Mouse (Mus musculus) retina, embryonic 14.5 days (tissue): ENCODE results near the gene Lrrc8e.

Source experiments
- DNase-seq: peaks from one replicate; pipeline ENCODE4 v3.0.0-alpha.2; 2015; ENCODE audit warnings: low spot score

Lrrc8e gene

GRCm38 (mm10) chr8:4226739-4227347 lies at the start of gene Lrrc8e:
TSS of gene Lrrc8e (plus strand) at chr8:4226827.
- DNase-seq: no peak

- DNase-seq: no peak
These were observed 43.2 kb upstream of the Lrrc8e start for GRCm38 (mm10) chr8:4183409-4183808.

- DNase-seq: no peak
These were observed 40.5 kb upstream of the Lrrc8e start for GRCm38 (mm10) chr8:4186151-4186550.

DNA sequence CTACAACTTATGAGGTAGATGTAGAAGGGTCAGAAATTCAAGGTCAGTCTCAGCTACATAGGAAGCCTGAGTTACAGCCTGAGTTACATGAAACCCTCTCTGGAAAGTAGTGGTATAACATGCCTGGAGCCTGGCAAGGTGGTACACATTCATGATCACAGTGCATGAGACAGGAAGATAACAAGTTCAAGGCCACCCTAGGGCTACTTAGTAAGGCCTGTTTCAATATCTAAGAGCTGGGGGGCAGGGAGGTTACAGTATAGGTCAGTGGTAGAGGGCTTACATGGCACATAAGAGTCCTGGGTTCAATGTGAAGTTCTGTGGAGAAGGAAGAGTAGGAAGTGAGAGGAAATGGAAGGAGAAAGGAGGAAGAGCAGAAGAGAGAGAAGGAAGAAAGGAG lies 38.0 kb upstream of the Lrrc8e start:
- no peak for DNase-seq

DNA sequence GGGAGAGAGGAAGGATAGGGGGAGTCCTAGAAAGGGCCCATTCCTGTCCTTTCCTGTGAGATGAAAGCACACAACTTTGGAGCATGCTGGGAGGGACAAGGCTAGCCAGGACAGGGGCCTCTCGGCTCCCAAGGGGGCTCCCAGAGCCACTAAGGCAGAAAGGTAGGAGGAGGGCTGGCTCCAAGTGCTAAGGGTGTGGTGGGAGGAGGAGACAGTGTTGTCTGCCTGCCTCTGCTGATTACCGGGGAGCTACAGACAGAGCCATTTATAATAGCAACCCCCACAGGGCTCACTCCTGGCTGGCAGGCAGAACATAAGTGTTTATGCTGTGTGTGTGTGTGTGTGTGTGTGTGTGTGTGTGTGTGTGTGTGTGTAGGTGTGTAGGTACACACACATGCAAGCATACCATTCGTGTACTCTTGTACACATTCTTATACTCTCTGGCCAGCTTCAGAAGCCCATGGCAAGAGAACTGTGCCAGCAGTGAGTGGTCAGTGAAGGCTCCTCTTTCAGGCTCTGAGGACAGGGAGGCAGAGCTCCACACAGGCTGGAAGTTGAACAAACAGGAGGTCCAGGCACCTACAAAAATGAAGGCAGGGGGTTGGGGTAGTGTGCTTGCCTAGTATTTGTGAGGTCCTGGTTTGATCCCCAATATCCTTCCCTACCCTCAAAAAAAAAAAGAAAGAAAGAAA lies 37.5 kb upstream of the Lrrc8e start:
- DNase-seq: no peak

DNA sequence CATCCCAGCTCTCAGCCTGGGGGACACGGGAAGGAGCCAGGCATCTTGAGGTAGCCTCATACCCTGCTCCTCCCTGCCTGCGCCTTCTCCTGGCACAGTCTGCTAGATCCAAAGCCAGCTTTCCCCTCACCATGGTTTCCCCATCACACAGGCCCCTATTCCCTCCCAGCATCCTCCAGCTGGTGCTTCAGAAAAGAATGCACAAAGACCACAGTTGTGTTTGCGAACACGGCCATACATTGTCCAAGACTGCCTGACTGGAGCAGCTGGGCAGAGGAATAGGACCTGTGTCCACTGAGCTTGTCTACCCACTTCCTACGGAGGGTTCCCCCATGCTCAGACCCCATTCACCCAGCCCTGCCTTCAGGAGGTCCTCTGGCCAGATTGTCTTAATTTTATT lies 34.3 kb upstream of the Lrrc8e start:
- no peak for DNase-seq

DNA sequence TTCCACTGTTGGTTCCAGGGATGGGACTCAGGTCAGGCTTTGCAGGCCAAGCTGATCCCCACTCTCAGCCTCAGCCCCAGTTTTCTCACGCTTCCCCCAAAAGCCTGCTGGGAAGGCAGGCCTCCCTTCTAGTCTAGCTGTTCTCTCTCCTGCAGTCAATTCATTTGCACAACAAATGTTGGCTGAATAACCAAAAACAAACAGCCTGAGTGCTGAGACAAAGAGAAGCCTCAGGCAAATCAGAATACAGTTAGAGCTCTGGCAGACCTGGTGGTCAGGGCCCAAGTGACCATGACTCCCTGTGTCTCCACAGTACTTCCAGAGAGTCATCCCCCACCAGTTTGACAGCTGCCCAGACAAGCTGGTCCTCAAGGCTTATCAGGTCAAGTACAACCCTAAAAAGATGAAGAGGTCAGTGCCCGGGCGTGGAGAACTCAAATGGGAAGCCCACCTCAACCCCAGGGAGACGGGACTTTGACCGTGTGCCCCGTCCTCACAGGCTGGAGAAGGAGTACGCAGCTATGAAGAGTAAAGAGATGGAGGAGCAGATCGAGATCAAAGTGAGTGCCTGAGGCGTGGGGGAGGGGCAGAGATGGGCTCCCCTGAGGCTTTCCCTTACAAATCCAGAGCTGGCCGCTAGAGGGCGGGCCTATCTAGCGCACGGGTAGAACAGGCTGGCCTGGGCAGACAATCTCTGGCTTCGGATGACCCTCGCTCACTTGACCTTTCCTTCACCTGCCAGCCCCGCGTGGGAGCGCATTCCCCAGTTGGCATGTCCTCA lies 33.6 kb upstream of the Lrrc8e start:
- DNase-seq: peak; percentile 94

- no peak for DNase-seq
These were observed 33.1 kb upstream of the Lrrc8e start for GRCm38 (mm10) chr8:4193588-4193894.

DNA sequence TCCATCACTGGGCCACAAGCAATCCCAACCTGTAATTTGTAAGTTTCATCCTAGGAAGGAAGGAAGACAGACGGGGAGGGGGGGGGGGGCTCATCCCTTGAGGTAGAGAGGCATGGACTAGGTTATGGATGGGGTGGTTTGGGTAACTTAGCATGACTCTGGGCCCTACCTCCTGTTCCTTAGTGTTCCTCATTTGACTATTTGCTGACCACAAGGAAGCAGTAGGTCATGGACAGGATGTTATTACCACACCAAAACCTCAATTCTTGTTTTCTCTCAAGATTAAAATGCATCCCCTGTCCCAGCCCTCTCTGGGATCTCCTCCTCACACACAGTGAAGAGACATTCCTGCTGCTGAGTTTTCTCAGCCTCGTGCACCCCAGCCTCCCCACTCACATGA lies 25.3 kb upstream of the Lrrc8e start:
- no peak for DNase-seq

DNA sequence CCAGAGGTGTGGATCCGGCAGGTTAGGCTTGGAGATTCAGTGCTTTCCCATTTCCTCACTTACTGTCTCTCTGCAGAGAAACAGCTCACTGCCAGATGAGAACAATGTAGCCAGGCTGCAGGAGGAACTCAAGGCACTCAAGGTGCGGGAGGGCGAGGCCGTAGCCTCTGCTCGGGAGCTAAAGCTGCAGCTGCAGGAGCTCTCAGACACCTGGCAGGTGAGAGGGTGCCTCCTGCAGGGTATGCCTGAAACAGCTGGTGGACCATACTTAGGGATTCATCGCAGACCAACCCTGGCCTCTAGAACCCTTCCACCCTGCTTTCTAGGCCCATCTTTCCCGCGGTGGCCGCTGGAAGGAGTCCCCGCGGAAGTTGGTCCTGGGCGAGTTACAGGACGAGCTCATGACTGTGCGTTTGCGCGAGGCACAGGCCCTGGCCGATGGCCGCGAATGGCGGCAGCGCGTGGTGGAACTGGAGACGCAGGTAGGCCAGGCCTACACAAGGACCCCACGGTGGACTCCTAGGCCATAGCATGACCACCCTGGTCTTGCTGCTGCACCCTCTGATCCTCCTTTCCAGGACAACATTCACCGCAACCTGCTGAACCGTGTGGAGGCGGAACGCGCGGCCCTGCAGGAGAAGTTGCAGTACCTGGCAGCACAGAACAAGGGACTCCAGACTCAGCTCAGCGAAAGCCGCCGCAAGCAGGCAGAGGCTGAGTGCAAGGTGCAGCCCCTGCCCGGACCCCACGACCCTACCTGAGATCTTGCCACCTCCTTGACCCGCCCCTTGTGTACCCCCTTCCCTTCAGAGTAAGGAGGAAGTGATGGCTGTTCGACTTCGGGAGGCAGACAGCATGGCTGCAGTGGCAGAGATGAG lies 21.1 kb upstream of the Lrrc8e start:
- DNase-seq: no peak

- peak; percentile 24 for DNase-seq
These were observed 20.2 kb upstream of the Lrrc8e start for GRCm38 (mm10) chr8:4206182-4207015.

DNA sequence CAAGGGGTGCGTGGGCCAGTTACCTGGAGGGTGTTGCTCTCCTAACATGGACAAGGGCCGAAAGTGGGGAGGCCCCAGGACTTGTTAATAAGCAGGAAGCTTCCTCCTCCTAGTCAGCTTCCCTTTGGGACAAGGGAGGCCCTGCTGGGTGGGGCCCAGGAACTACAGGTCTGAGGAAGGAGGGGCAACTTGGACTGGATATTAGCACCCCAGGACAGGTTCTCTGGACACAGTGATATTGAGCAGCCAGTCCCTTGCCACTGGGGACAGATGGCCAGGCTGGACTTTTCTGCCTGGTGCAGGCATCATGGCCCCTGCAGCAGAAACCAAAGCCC lies 19.6 kb upstream of the Lrrc8e start:
- no peak for DNase-seq

GRCm38 (mm10) chr8:4211097-4211496 lies 15.5 kb upstream of the Lrrc8e start:
- no peak for DNase-seq

DNA sequence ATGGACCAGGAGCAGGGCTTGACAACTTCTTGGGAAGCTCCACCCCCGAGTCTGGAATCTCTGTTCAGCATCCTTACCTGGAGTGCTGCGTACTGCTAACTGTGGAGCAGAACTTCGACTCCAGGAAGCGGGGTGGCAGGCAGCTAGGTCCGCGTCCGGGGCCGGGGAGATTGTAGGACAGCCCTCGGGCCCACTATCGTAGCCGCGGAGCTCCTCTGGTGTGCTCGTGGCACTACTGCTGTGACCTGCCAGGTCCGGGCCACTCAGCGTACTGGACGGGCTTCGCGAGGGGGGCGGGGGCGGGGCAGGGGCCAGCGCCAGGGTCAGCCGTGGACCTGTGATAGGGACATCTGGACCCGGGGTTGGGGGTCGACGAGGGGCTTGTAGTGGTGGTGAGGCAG lies 13.8 kb upstream of the Lrrc8e start:
- no peak for DNase-seq

GRCm38 (mm10) chr8:4213210-4214005 lies 13.2 kb upstream of the Lrrc8e start:
- DNase-seq: peak; percentile 59

- peak; percentile 63 for DNase-seq
These were observed 12.3 kb upstream of the Lrrc8e start for GRCm38 (mm10) chr8:4214006-4214980.

GRCm38 (mm10) chr8:4216296-4216695 lies 10.3 kb upstream of the Lrrc8e start:
- peak; percentile 17 for DNase-seq

DNA sequence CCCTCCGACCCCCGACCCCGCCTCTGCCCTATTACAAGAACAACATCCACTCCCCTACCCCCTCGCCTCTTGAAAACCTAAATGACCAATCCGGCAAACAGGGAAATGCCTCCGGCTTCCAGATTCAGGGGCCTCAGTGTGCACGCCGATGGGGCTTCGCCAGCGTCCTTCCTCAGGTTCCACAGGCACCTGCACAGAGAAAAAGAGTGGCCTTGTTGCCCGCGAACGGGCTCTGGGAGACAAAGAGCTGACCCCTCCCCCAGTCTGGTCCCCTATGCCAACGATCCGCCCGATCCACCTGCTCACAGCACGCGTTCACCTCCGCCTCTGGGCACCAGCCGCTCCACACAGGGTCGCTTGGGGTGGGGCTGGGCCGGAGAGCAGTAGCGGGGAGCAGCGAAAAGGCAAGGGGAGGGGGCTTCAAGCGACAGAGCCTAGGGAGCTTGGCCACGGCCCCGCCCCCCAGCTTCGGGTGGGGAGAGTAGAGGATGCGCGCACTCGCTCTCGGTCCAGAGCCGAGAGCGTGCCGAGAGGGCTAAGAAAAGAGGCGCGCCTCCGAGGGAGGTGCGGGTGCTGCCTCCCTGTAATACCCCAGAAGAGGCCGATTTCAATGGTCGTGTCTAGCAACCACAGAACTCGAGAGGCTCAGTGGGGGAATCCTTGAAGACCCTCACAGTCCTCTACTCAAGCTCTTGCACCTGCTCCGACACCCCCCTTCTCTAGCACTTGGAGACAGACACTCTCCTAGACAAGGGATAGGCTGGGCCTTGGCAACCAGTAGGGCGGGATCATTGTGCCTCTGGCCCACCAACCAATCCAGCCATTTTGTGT lies 9.6 kb upstream of the Lrrc8e start, which contains the start of gene Prr36:
Gene Prr36 (minus strand): TSS at position 669 of the 831 bp plus-strand sequence.
- peak; percentile 84 for DNase-seq
